Comparison of ENCODE assay signal across 17 mouse cellular contexts in the genomic region with DNA sequence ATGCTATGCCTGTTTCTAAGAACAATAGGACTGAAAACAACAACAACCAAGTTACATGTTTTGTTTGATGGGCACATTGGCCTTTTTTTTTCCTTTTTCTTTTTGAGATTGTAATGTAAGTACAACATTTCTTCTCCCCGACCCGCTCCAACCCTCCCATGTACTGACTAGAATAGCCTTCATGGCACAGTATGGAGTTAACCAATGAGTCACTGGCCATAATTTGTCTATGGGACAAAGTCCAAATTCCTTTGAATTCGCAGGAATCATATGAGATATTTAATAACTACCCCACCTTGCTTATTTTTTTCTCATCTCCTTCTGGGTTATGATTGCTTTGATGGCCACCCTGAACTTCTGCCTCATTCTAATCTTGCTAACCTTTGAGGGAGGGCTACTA.
"Had no signal": no experiment of that assay in that cellular context is flagged by ENCODE, and none has a peak within 500 bp of the region (broad histone marks: within the 10 kb centered on the region; RNA-seq: fewer than 3 reads in every experiment).

No protein-coding gene starts in this region.

- H3K36me3 ChIP-seq: limb, embryonic 10.5 days; limb, embryonic 13.5 days; liver, embryonic 12.5 days; liver, embryonic 15.5 days; lung, embryonic 15.5 days; midbrain, embryonic 12.5 days had no signal

- H3K27ac ChIP-seq: kidney, postnatal 0 days; limb, embryonic 10.5 days; limb, embryonic 13.5 days; liver, embryonic 12.5 days; liver, embryonic 15.5 days; lung, embryonic 15.5 days; midbrain, embryonic 12.5 days; stomach, postnatal 0 days had no signal

- H3K27me3 ChIP-seq: limb, embryonic 13.5 days; liver, embryonic 12.5 days; liver, embryonic 15.5 days; lung, embryonic 15.5 days had no signal

- H3K4me3 ChIP-seq: limb, embryonic 10.5 days; limb, embryonic 13.5 days; liver, embryonic 12.5 days; liver, embryonic 15.5 days; lung, embryonic 15.5 days; midbrain, embryonic 12.5 days had no signal

- H3K9ac ChIP-seq: limb, embryonic 13.5 days; liver, embryonic 12.5 days; liver, embryonic 15.5 days; lung, embryonic 15.5 days; midbrain, embryonic 12.5 days had no signal

- H3K9me3 ChIP-seq: limb, embryonic 10.5 days; limb, embryonic 13.5 days; liver, embryonic 12.5 days; liver, embryonic 15.5 days; lung, embryonic 15.5 days; midbrain, embryonic 12.5 days had no signal

- DNase-seq: kidney, adult 2 months; kidney, postnatal 25 days; liver; lung, adult 18-20 months; lung, postnatal 10 days; lung, postnatal 4 days; thymus, adult 2 months; thymus, postnatal 25 days had no signal

- H3K4me2 ChIP-seq: limb, embryonic 13.5 days; liver, embryonic 12.5 days; liver, embryonic 15.5 days; lung, embryonic 15.5 days; midbrain, embryonic 12.5 days had no signal

- H3K4me1 ChIP-seq: limb, embryonic 10.5 days; limb, embryonic 13.5 days; liver, embryonic 12.5 days; liver, embryonic 15.5 days; lung, embryonic 15.5 days; midbrain, embryonic 12.5 days had no signal

- ATAC-seq: liver, embryonic 12.5 days; midbrain, embryonic 16.5 days had no signal
